Mouse (Mus musculus): ENCODE data around the gene Tnip3. TPM values are rescaled to one million over a fixed set of nuclear protein-coding genes. Genes with fewer than 3 reads are reported as not detected.

Gene Tnip3
- not detected in 2 replicates for polyA plus RNA-seq (2011; ENCODE audit: insufficient read depth, insufficient read length, low read depth, missing spikeins)

GRCm38 (mm10) chr6:65525192-65525591 is at the start of gene Tnip3:
Gene Tnip3 (plus strand): TSS chr6:65525313.
- Histone ChIP-seq H3K9me3 (replicated peaks; ENCODE audit: control insufficient read depth, insufficient read depth, low read length, poor library complexity, severe bottlenecking) (no peaks in the 10 kb centered on the region), H3K4me3 (ENCODE audit: low read depth, low read length) (no peak within 1 kb of the TSS), H3K27me3 (ENCODE audit: control insufficient read depth, insufficient read depth, low read length, poor library complexity, severe bottlenecking) (no peaks in the 10 kb centered on the region), H3K27ac (ENCODE audit: insufficient read depth, low read length) (no peak within 1 kb of the TSS), H3K4me1 (ENCODE audit: control insufficient read depth, insufficient read depth, low read length) (no peaks in the 10 kb centered on the region), H3K9ac (ENCODE audit: low read depth, poor library complexity, severe bottlenecking) (no peak within 1 kb of the TSS), H3K36me3 (ENCODE audit: control insufficient read depth, insufficient read depth, low read length, poor library complexity, severe bottlenecking) (no peaks in the 10 kb centered on the region)
- no peak for TF ChIP-seq EP300 (IDR thresholded peaks at IDR 0.05; ENCODE audit: insufficient read depth, low read depth, low read length)

DNA sequence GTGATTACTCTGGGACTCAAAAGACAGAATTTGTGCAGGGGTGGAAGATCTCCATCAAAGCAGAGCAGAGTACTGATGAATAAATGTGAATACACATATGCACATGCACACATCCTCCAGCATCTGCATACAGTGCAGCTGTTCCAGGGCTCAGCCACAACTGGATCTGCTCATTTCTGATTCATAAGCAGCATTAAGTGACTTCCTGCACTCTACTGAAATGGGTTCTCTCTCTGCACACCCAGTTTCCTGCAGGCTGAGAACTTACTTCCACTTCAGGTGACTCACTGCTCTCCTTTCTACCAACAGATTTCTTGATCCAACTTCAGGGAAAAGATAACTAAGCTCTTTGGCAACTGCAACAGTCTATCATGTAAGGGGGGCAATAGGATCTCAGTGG is 26.3 kb upstream of the Tnip3 start:
- Histone ChIP-seq H3K36me3 (ENCODE audit: control insufficient read depth, insufficient read depth, low read length, poor library complexity, severe bottlenecking) (no peaks in the 10 kb centered on the region), H3K9me3 (replicated peaks; ENCODE audit: control insufficient read depth, insufficient read depth, low read length, poor library complexity, severe bottlenecking) (no peaks in the 10 kb centered on the region), H3K4me3 (ENCODE audit: low read depth, low read length) (no peak overlapping the region), H3K4me1 (ENCODE audit: control insufficient read depth, insufficient read depth, low read length) (no peaks in the 10 kb centered on the region), H3K27ac (ENCODE audit: insufficient read depth, low read length) (no peak overlapping the region), H3K27me3 (ENCODE audit: control insufficient read depth, insufficient read depth, low read length, poor library complexity, severe bottlenecking) (no peaks in the 10 kb centered on the region), H3K9ac (ENCODE audit: low read depth, poor library complexity, severe bottlenecking) (no peak overlapping the region)
- TF ChIP-seq CTCF (IDR thresholded peaks at IDR 0.05; ENCODE audit: low read depth, low read length), result no peak
- no peak for TF ChIP-seq POLR2A (IDR thresholded peaks at IDR 0.05; ENCODE audit: insufficient read depth, low read length)
- TF ChIP-seq EP300 (IDR thresholded peaks at IDR 0.05; ENCODE audit: insufficient read depth, low read depth, low read length), result no peak

DNA sequence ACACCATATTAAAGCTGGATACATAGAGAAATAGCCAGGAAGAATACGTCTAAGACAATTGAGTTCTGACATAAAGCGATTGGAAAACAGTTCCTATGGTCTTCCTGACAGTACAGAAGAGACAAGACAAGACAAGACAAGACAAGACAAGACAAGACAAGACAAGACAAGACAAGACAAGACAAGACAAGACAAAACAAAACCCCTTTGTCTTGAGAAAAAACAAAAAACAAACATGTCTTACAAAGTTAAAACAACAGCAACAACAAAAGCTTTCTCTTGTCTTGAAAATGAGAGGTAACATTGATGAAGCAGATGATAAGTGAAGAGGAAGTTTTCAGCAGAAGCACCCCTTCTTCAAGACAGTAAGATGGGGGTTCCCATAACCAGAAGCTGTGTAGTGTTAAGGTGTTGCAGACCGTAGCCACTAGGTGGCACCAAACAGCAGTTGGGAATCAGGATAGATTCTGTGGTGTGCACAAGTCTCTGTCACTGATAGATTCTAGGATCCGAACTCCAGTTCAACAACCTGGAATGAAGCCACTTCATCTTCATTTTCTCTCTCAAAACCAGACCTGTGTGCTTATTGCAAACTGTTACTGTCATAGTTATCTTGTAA is 15.0 kb upstream of the Tnip3 start:
- H3K9me3 ChIP-seq (replicated peaks; ENCODE audit: control insufficient read depth, insufficient read depth, low read length, poor library complexity, severe bottlenecking), result no peaks in the 10 kb centered on the region
- H3K4me1 ChIP-seq (ENCODE audit: control insufficient read depth, insufficient read depth, low read length), result no peaks in the 10 kb centered on the region
- no peaks in the 10 kb centered on the region for H3K27me3 ChIP-seq (ENCODE audit: control insufficient read depth, insufficient read depth, low read length, poor library complexity, severe bottlenecking)
- peak; percentile 34 for TF ChIP-seq CTCF (IDR thresholded peaks at IDR 0.05; ENCODE audit: low read depth, low read length)
- no peak for TF ChIP-seq POLR2A (IDR thresholded peaks at IDR 0.05; ENCODE audit: insufficient read depth, low read length)
- no peak overlapping the region for H3K27ac ChIP-seq (ENCODE audit: insufficient read depth, low read length)
- no peak overlapping the region for H3K9ac ChIP-seq (ENCODE audit: low read depth, poor library complexity, severe bottlenecking)
- no peak overlapping the region for H3K4me3 ChIP-seq (ENCODE audit: low read depth, low read length)
- no peaks in the 10 kb centered on the region for H3K36me3 ChIP-seq (ENCODE audit: control insufficient read depth, insufficient read depth, low read length, poor library complexity, severe bottlenecking)

DNA sequence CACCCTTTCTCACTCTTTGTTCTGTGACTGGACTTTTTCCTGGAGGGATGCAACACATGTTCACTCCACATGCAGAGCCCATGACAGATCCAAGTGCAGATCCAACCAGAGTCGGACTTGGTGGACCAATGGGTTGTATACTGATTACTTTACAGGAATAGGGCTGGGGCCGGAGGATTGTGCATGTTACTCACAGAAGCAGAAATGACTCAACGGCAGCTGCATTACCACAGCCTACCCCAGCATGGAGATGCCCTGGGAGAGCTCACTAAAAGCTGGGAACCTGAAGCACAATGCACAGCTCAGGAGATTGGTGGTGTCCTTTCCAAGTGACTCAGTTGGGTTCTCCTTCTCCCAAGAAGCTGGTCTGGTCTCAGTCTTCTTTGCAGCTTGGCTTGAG is 11.3 kb upstream of the Tnip3 start:
- H3K36me3 ChIP-seq (ENCODE audit: control insufficient read depth, insufficient read depth, low read length, poor library complexity, severe bottlenecking), result no peaks in the 10 kb centered on the region
- H3K27me3 ChIP-seq (ENCODE audit: control insufficient read depth, insufficient read depth, low read length, poor library complexity, severe bottlenecking), result no peaks in the 10 kb centered on the region
- H3K4me1 ChIP-seq (ENCODE audit: control insufficient read depth, insufficient read depth, low read length), result no peaks in the 10 kb centered on the region
- TF ChIP-seq EP300 (IDR thresholded peaks at IDR 0.05; ENCODE audit: insufficient read depth, low read depth, low read length) (no peak), CTCF (IDR thresholded peaks at IDR 0.05; ENCODE audit: low read depth, low read length) (no peak), POLR2A (IDR thresholded peaks at IDR 0.05; ENCODE audit: insufficient read depth, low read length) (no peak)
- H3K4me3 ChIP-seq (ENCODE audit: low read depth, low read length), result no peak overlapping the region
- no peak overlapping the region for H3K9ac ChIP-seq (ENCODE audit: low read depth, poor library complexity, severe bottlenecking)
- no peak overlapping the region for H3K27ac ChIP-seq (ENCODE audit: insufficient read depth, low read length)
- no peaks in the 10 kb centered on the region for H3K9me3 ChIP-seq (replicated peaks; ENCODE audit: control insufficient read depth, insufficient read depth, low read length, poor library complexity, severe bottlenecking)

- Histone ChIP-seq H3K36me3 (ENCODE audit: control insufficient read depth, insufficient read depth, low read length, poor library complexity, severe bottlenecking) (no peaks in the 10 kb centered on the region), H3K9me3 (replicated peaks; ENCODE audit: control insufficient read depth, insufficient read depth, low read length, poor library complexity, severe bottlenecking) (no peaks in the 10 kb centered on the region), H3K27me3 (ENCODE audit: control insufficient read depth, insufficient read depth, low read length, poor library complexity, severe bottlenecking) (no peaks in the 10 kb centered on the region), H3K27ac (ENCODE audit: insufficient read depth, low read length) (no peak overlapping the region), H3K4me1 (ENCODE audit: control insufficient read depth, insufficient read depth, low read length) (no peaks in the 10 kb centered on the region), H3K9ac (ENCODE audit: low read depth, poor library complexity, severe bottlenecking) (no peak overlapping the region), H3K4me3 (ENCODE audit: low read depth, low read length) (no peak overlapping the region)
- TF ChIP-seq EP300 (IDR thresholded peaks at IDR 0.05; ENCODE audit: insufficient read depth, low read depth, low read length) (no peak), CTCF (IDR thresholded peaks at IDR 0.05; ENCODE audit: low read depth, low read length) (no peak), POLR2A (IDR thresholded peaks at IDR 0.05; ENCODE audit: insufficient read depth, low read length) (no peak)
Measured at GRCm38 (mm10) chr6:65516759-65517158, 8.4 kb upstream of the Tnip3 start.

GRCm38 (mm10) chr6:65520821-65521220 is 4.3 kb upstream of the Tnip3 start:
- TF ChIP-seq CTCF (IDR thresholded peaks at IDR 0.05; ENCODE audit: low read depth, low read length) (no peak), POLR2A (IDR thresholded peaks at IDR 0.05; ENCODE audit: insufficient read depth, low read length) (no peak), EP300 (IDR thresholded peaks at IDR 0.05; ENCODE audit: insufficient read depth, low read depth, low read length) (no peak)
- no peak overlapping the region for H3K9ac ChIP-seq (ENCODE audit: low read depth, poor library complexity, severe bottlenecking)
- no peak overlapping the region for H3K27ac ChIP-seq (ENCODE audit: insufficient read depth, low read length)
- no peaks in the 10 kb centered on the region for H3K36me3 ChIP-seq (ENCODE audit: control insufficient read depth, insufficient read depth, low read length, poor library complexity, severe bottlenecking)
- no peaks in the 10 kb centered on the region for H3K9me3 ChIP-seq (replicated peaks; ENCODE audit: control insufficient read depth, insufficient read depth, low read length, poor library complexity, severe bottlenecking)
- H3K27me3 ChIP-seq (ENCODE audit: control insufficient read depth, insufficient read depth, low read length, poor library complexity, severe bottlenecking), result no peaks in the 10 kb centered on the region
- no peak overlapping the region for H3K4me3 ChIP-seq (ENCODE audit: low read depth, low read length)
- H3K4me1 ChIP-seq (ENCODE audit: control insufficient read depth, insufficient read depth, low read length), result no peaks in the 10 kb centered on the region
